Mouse (Mus musculus) neural tube, embryonic 11.5 days (tissue): ENCODE results near the gene Uhrf1bp1. TPM values are rescaled to one million over a fixed set of nuclear protein-coding genes. Genes with fewer than 3 reads are reported as not detected.
A peak's percentile ranks its signal among the peaks of the same experiment; 100 is the strongest.
"Not testable (repeated sequence)": the region's sequence is repeated elsewhere in the genome, so short reads cannot be mapped to it uniquely, and the experiment has no call there.

Experiments used
- ATAC-seq: fragments of 200-750 bp; cut with Nextera tagmentation; 2 replicates; pipeline ENCODE4 v1.8.0; 2017; ENCODE audit warnings: moderate number of reproducible peaks, mild to moderate bottlenecking, moderate TSS enrichment, moderate library complexity; ENCODE audit not compliant: insufficient read depth, low FRiP score, low TSS enrichment
- DNase-seq: peaks from one replicate; pipeline ENCODE4 v3.0.0-alpha.2; 2015; ENCODE audit warnings: low spot score
- H3K27ac ChIP-seq: fragments of 300-500 bp; sonication (generic); 2 replicates; pipeline ENCODE4 v1.5.1; 2014; ENCODE audit warnings: low read depth, mild to moderate bottlenecking, low read length
- H3K27me3 ChIP-seq: fragments of 300-500 bp; sonication (generic); 2 replicates; pipeline ENCODE4 v1.6.1; 2014; ENCODE audit warnings: mild to moderate bottlenecking, low read length, mixed read lengths; ENCODE audit not compliant: control insufficient read depth, insufficient read depth
- H3K36me3 ChIP-seq: fragments of 300-500 bp; sonication (generic); 2 replicates; pipeline ENCODE4 v1.6.1; 2014; ENCODE audit warnings: mild to moderate bottlenecking, low read length, moderate library complexity, mixed read lengths; ENCODE audit not compliant: control insufficient read depth, insufficient read depth
- H3K4me1 ChIP-seq: fragments of 300-500 bp; sonication (generic); 2 replicates; pipeline ENCODE4 v1.6.1; 2014; ENCODE audit warnings: low read length, mixed read lengths; ENCODE audit not compliant: control insufficient read depth, insufficient read depth
- H3K4me2 ChIP-seq: fragments of 300-500 bp; sonication (generic); 2 replicates; pipeline ENCODE4 v1.6.1; 2014; ENCODE audit warnings: low read depth, mild to moderate bottlenecking, moderate library complexity
- H3K4me3 ChIP-seq: fragments of 300-500 bp; sonication (generic); 2 replicates; pipeline ENCODE4 v1.5.1; 2014; ENCODE audit warnings: low read depth, low read length
- H3K9ac ChIP-seq: fragments of 300-500 bp; sonication (generic); 2 replicates; pipeline ENCODE4 v1.6.1; 2014; ENCODE audit warnings: mild to moderate bottlenecking, low read length
- H3K9me3 ChIP-seq: fragments of 300-500 bp; sonication (generic); 2 replicates; pipeline ENCODE4 v1.6.1; 2016; ENCODE audit warnings: low read length; ENCODE audit not compliant: control insufficient read depth
- WGBS: fragments of 180-500 bp; shearing (Covaris S2); extraction: QIAGEN DNeasy Blood & Tissue Kit; methylation state at CpG from one replicate; pipeline ENCODE4 v1.1.7; 2014; 5-methylcytosine and 5-hydroxymethylcytosine counted together
- polyA plus RNA-seq: library from polyadenylated mRNA; unstranded; fragments of >200 nt; fragmentation: Nextera tagmentation; extraction: Ambion mirVana; gene quantifications from 2 replicates; pipeline ENCODE4 v1.2.1, GENCODE M21; 2014

Uhrf1bp1 gene
- polyA plus RNA-seq, 1 experiment from 2014 or later = 7.6 TPM

- Histone ChIP-seq H3K4me1 (0 out of 2 replicates have a peak, but pooled peaks cover 7% of the 10 kb centered on the region), H3K27ac (peak overlapping the region; percentile 29; the same call in 1 of the 2 replicates), H3K4me2 (peak overlapping the region; percentile 46; the same call in 1 of the 2 replicates), H3K4me3 (no peak overlapping the region), H3K36me3 (no peaks in the 10 kb centered on the region), H3K9ac (no peak overlapping the region), H3K9me3 (no peaks in the 10 kb centered on the region), H3K27me3 (no peaks in the 10 kb centered on the region)
- 22% methylated on average over 6 of the region's 6 CpGs for WGBS
- DNase-seq (no peak), ATAC-seq (no peak)
Observed at GRCm38 (mm10) chr17:27827511-27827910, 28.7 kb upstream of the Uhrf1bp1 start.

- WGBS = 59% methylated on average over 7 of the region's 7 CpGs
- H3K27ac ChIP-seq = no peak overlapping the region
- no peak for DNase-seq
Observed at GRCm38 (mm10) chr17:27830411-27830810, 25.8 kb upstream of the Uhrf1bp1 start.

GRCm38 (mm10) chr17:27837850-27838249, 18.4 kb upstream of the Uhrf1bp1 start, which contains the start of gene Snrpc:
Snrpc (plus strand) TSS chr17:27838150.
- WGBS = 88% methylated on average over 3 of the region's 4 CpGs
- H3K4me1 ChIP-seq, H3K4me3 ChIP-seq: not testable (repeated sequence)

More at GRCm38 (mm10) chr17:27830411-27830810, 25.8 kb upstream of the Uhrf1bp1 start:
- H3K36me3 ChIP-seq = no peaks in the 10 kb centered on the region
- H3K9ac ChIP-seq = no peak overlapping the region
- ATAC-seq = no peak
- H3K4me1 ChIP-seq = 0 out of 2 replicates have a peak, but pooled peaks cover 7% of the 10 kb centered on the region
- H3K9me3 ChIP-seq = no peaks in the 10 kb centered on the region
- H3K27me3 ChIP-seq = no peaks in the 10 kb centered on the region
- no peak overlapping the region for H3K4me3 ChIP-seq
- no peak overlapping the region for H3K4me2 ChIP-seq

GRCm38 (mm10) chr17:27839469-27840252, 16.6 kb upstream of the Uhrf1bp1 start:
- WGBS = 3% methylated on average over 35 of the region's 35 CpGs
- peak overlapping the region; percentile 69 for H3K9ac ChIP-seq
- H3K4me1 ChIP-seq = 0 out of 2 replicates have a peak, but pooled peaks cover 4% of the 10 kb centered on the region
- H3K27me3 ChIP-seq = no peaks in the 10 kb centered on the region
- ATAC-seq (peak; percentile 95), DNase-seq (peak; percentile 95)
- H3K36me3 ChIP-seq = peaks cover 5% of the 10 kb centered on the region
- H3K4me2 ChIP-seq = peak overlapping the region; percentile 82
- H3K27ac ChIP-seq = no peak overlapping the region
- H3K9me3 ChIP-seq = no peaks in the 10 kb centered on the region
- H3K4me3 ChIP-seq = peak overlapping the region; percentile 66

More at GRCm38 (mm10) chr17:27837850-27838249, 18.4 kb upstream of the Uhrf1bp1 start, which contains the start of gene Snrpc:
- not testable (repeated sequence) for ATAC-seq, H3K9me3 ChIP-seq, H3K36me3 ChIP-seq, DNase-seq, H3K9ac ChIP-seq, H3K4me2 ChIP-seq, H3K27me3 ChIP-seq, H3K27ac ChIP-seq

GRCm38 (mm10) chr17:27848351-27848750, 7.9 kb upstream of the Uhrf1bp1 start:
- WGBS = 87% methylated on average over 1 of the region's 1 CpGs
- H3K36me3 ChIP-seq = peaks cover 21% of the 10 kb centered on the region
- H3K4me2 ChIP-seq = no peak overlapping the region
- DNase-seq (no peak), ATAC-seq (no peak)
- no peak overlapping the region for H3K27ac ChIP-seq
- no peak overlapping the region for H3K4me3 ChIP-seq
- no peaks in the 10 kb centered on the region for H3K27me3 ChIP-seq
- H3K9me3 ChIP-seq = no peaks in the 10 kb centered on the region
- H3K4me1 ChIP-seq = no peaks in the 10 kb centered on the region
- H3K9ac ChIP-seq = no peak overlapping the region

- peaks cover 17% of the 10 kb centered on the region for H3K36me3 ChIP-seq
Observed at GRCm38 (mm10) chr17:27851076-27851475, 5.2 kb upstream of the Uhrf1bp1 start.

GRCm38 (mm10) chr17:27856798-27857648, 782 bp downstream of the Uhrf1bp1 start:
- peak overlapping the region; percentile 54 for H3K27ac ChIP-seq
- peak overlapping the region; percentile 93 for H3K9ac ChIP-seq
- H3K9me3 ChIP-seq = no peaks in the 10 kb centered on the region
- H3K4me2 ChIP-seq = peak overlapping the region; percentile 74
- 2% methylated on average over 50 of the region's 52 CpGs for WGBS
- no peaks in the 10 kb centered on the region for H3K27me3 ChIP-seq
- H3K4me1 ChIP-seq = peaks cover 15% of the 10 kb centered on the region
- H3K36me3 ChIP-seq = no peaks in the 10 kb centered on the region; the same call in 1 of the 2 replicates
- DNase-seq (peak; percentile 69), ATAC-seq (peak; percentile 60)
- H3K4me3 ChIP-seq = peak overlapping the region; percentile 79

More at GRCm38 (mm10) chr17:27851076-27851475, 5.2 kb upstream of the Uhrf1bp1 start:
- no peak overlapping the region for H3K4me2 ChIP-seq
- no peak overlapping the region for H3K4me3 ChIP-seq
- H3K27me3 ChIP-seq = no peaks in the 10 kb centered on the region
- ATAC-seq (no peak), DNase-seq (no peak)
- no peaks in the 10 kb centered on the region for H3K4me1 ChIP-seq
- H3K9me3 ChIP-seq = no peaks in the 10 kb centered on the region
- H3K27ac ChIP-seq = no peak overlapping the region
- 85% methylated on average over 3 of the region's 3 CpGs for WGBS
- H3K9ac ChIP-seq = no peak overlapping the region

GRCm38 (mm10) chr17:27857649-27858475, 1.6 kb downstream of the Uhrf1bp1 start:
- H3K27ac ChIP-seq = no peak overlapping the region

More at GRCm38 (mm10) chr17:27857649-27858475, 1.6 kb downstream of the Uhrf1bp1 start:
- Histone ChIP-seq H3K4me3 (peak overlapping the region; percentile 79), H3K4me1 (peaks cover 15% of the 10 kb centered on the region), H3K27me3 (no peaks in the 10 kb centered on the region), H3K36me3 (no peaks in the 10 kb centered on the region; the same call in 1 of the 2 replicates), H3K4me2 (peak overlapping the region; percentile 74), H3K9me3 (no peaks in the 10 kb centered on the region), H3K9ac (peak overlapping the region; percentile 93)
- DNase-seq = no peak
- 49% methylated on average over 11 of the region's 11 CpGs for WGBS
- no peak for ATAC-seq
